Mouse (Mus musculus): ENCODE measurements around the gene Arhgap17. TPM values are rescaled to one million over a fixed set of nuclear protein-coding genes. Genes with fewer than 3 reads are reported as not detected.

Gene Arhgap17
- total and polyA plus RNA-seq, 3 experiments: 10.0 to 17.0 (median 14.6) TPM

- H3K9ac ChIP-seq (ENCODE audit: low read depth, low read length): no peak overlapping the region
- no peaks in the 10 kb centered on the region for H3K36me3 ChIP-seq (ENCODE audit: control insufficient read depth, insufficient read depth, low read length)
- H3K79me2 ChIP-seq (replicated peaks; ENCODE audit: control insufficient read depth, insufficient read depth, low read length): no peaks in the 10 kb centered on the region
- WGBS: 96% methylated on average over 5 of the region's 5 CpGs
- no peak for DNase-seq
- H3K27ac ChIP-seq: no peak overlapping the region
- H3K4me3 ChIP-seq: no peak overlapping the region
- TF ChIP-seq CTCF (IDR thresholded peaks at IDR 0.05): no peak
- TF ChIP-seq EP300 (IDR thresholded peaks at IDR 0.05; ENCODE audit: insufficient read depth, low read depth, low read length): no peak
- TF ChIP-seq POLR2A (IDR thresholded peaks at IDR 0.05; ENCODE audit: insufficient read depth, low read depth, low read length): no peak
- intact Hi-C loops (cut with DNase I): no loop called here
- no peaks in the 10 kb centered on the region for H3K27me3 ChIP-seq (ENCODE audit: control insufficient read depth, insufficient read depth, low read length)
- no peaks in the 10 kb centered on the region for H3K4me1 ChIP-seq (ENCODE audit: control insufficient read depth, insufficient read depth, low read length)
Observed at GRCm38 (mm10) chr7:123285896-123286295, 83.8 kb downstream of the Arhgap17 start.

DNA sequence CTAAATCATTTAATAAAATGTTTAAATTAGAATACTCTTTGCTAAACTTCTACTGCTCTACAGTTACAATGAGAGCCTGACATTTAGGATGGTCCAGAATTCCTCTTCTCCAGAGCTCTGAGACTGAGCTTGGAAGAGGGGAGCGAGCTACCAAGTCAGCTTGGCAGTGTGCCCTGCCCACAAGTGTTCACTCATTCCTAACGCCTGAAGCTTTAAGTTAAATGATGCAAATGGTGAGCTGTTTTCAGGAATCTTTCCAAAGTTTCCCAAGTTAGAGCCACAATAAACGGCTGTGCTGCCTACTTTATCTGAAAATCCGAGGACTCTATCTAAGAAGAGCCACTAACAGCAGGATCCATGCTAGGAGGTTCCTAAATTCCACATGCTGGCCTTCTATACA, 85.9 kb downstream of the Arhgap17 start:
- no peak for DNase-seq

DNA sequence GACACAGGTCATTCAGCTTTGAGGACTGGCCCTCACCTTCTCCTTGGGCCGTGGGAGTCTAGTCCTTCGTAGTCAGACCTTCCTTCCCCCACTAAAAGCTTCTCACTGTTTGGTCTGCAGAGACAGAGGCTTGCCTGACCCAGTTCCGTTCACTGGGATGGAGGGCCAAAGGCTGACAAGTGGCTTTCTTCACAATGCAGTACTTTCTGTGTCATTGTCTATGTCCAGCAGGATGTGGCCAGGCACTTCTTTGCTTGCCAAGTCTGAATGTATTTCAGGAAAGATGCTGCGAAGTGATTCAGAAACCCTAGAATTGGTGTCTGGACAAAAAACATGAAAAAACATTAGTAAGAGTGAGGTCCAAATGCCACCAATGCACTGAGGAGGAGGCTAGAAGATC, 89.9 kb downstream of the Arhgap17 start:
- intact Hi-C loops (cut with DNase I): no loop called here
- Histone ChIP-seq H3K79me2 (replicated peaks; ENCODE audit: control insufficient read depth, insufficient read depth, low read length) (no peaks in the 10 kb centered on the region), H3K36me3 (ENCODE audit: control insufficient read depth, insufficient read depth, low read length) (no peaks in the 10 kb centered on the region), H3K27me3 (ENCODE audit: control insufficient read depth, insufficient read depth, low read length) (no peaks in the 10 kb centered on the region), H3K4me3 (no peak overlapping the region), H3K4me1 (ENCODE audit: control insufficient read depth, insufficient read depth, low read length) (no peaks in the 10 kb centered on the region), H3K9ac (ENCODE audit: low read depth, low read length) (no peak overlapping the region), H3K27ac (no peak overlapping the region)
- no peak for TF ChIP-seq POLR2A (IDR thresholded peaks at IDR 0.05; ENCODE audit: insufficient read depth, low read depth, low read length)
- TF ChIP-seq EP300 (IDR thresholded peaks at IDR 0.05; ENCODE audit: insufficient read depth, low read depth, low read length): no peak
- no peak for DNase-seq
- 81% methylated on average over 4 of the region's 4 CpGs for WGBS

More for the DNA sequence above, 85.9 kb downstream of the Arhgap17 start:
- H3K9ac ChIP-seq (ENCODE audit: low read depth, low read length): no peak overlapping the region
- no peaks in the 10 kb centered on the region for H3K4me1 ChIP-seq (ENCODE audit: control insufficient read depth, insufficient read depth, low read length)
- no peaks in the 10 kb centered on the region for H3K27me3 ChIP-seq (ENCODE audit: control insufficient read depth, insufficient read depth, low read length)
- H3K4me3 ChIP-seq: no peak overlapping the region
- no peaks in the 10 kb centered on the region for H3K79me2 ChIP-seq (replicated peaks; ENCODE audit: control insufficient read depth, insufficient read depth, low read length)
- TF ChIP-seq CTCF (IDR thresholded peaks at IDR 0.05) (no peak), EP300 (IDR thresholded peaks at IDR 0.05; ENCODE audit: insufficient read depth, low read depth, low read length) (no peak)
- no peak overlapping the region for H3K27ac ChIP-seq
- H3K36me3 ChIP-seq (ENCODE audit: control insufficient read depth, insufficient read depth, low read length): no peaks in the 10 kb centered on the region
- 66% methylated on average over 4 of the region's 4 CpGs for WGBS
- intact Hi-C loops (cut with DNase I): no loop called here

- DNase-seq: no peak
- H3K9ac ChIP-seq (ENCODE audit: low read depth, low read length): no peak overlapping the region
- TF ChIP-seq POLR2A (IDR thresholded peaks at IDR 0.05; ENCODE audit: insufficient read depth, low read depth, low read length) (no peak), CTCF (IDR thresholded peaks at IDR 0.05) (no peak), EP300 (IDR thresholded peaks at IDR 0.05; ENCODE audit: insufficient read depth, low read depth, low read length) (no peak)
- no peaks in the 10 kb centered on the region for H3K4me1 ChIP-seq (ENCODE audit: control insufficient read depth, insufficient read depth, low read length)
- H3K4me3 ChIP-seq: no peak overlapping the region
- H3K27me3 ChIP-seq (ENCODE audit: control insufficient read depth, insufficient read depth, low read length): no peaks in the 10 kb centered on the region
- intact Hi-C loops (cut with DNase I): no loop called here
- H3K27ac ChIP-seq: no peak overlapping the region
- H3K36me3 ChIP-seq (ENCODE audit: control insufficient read depth, insufficient read depth, low read length): no peaks in the 10 kb centered on the region
- H3K79me2 ChIP-seq (replicated peaks; ENCODE audit: control insufficient read depth, insufficient read depth, low read length): no peaks in the 10 kb centered on the region
- 79% methylated on average over 4 of the region's 4 CpGs for WGBS
Observed at GRCm38 (mm10) chr7:123276568-123276967, 93.1 kb downstream of the Arhgap17 start.

GRCm38 (mm10) chr7:123273056-123273455, 96.7 kb downstream of the Arhgap17 start:
- intact Hi-C loops (cut with DNase I): no loop called here
- no peak for TF ChIP-seq CTCF (IDR thresholded peaks at IDR 0.05)
- no peak for TF ChIP-seq EP300 (IDR thresholded peaks at IDR 0.05; ENCODE audit: insufficient read depth, low read depth, low read length)
- no peak for TF ChIP-seq POLR2A (IDR thresholded peaks at IDR 0.05; ENCODE audit: insufficient read depth, low read depth, low read length)
- WGBS: 36% methylated on average over 11 of the region's 11 CpGs

DNA sequence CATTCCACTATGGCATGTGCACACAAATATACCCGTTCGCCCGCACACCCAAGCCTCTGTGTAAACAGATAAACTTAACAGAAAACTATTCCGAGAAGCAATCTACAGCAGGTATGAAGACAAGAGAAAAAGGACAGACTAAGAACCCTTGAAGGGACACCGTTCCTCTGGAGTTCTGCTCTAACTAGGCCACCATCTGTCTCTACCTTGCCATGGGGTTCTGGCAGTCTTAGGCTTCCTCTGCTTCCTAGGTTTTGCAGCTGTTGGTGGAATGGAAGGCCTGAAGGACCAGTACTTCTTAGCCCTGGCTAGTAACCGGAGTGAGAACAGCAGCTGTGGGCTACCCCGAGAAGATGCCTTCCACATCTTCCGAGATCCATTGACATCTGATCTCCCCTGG, 111.6 kb downstream of the Arhgap17 start:
- 65% methylated on average over 8 of the region's 8 CpGs for WGBS
- intact Hi-C loops (cut with DNase I): no loop called here

More at GRCm38 (mm10) chr7:123273056-123273455, 96.7 kb downstream of the Arhgap17 start:
- DNase-seq: no peak
- no peaks in the 10 kb centered on the region for H3K36me3 ChIP-seq (ENCODE audit: control insufficient read depth, insufficient read depth, low read length)
- H3K79me2 ChIP-seq (replicated peaks; ENCODE audit: control insufficient read depth, insufficient read depth, low read length): no peaks in the 10 kb centered on the region
- no peaks in the 10 kb centered on the region for H3K27me3 ChIP-seq (ENCODE audit: control insufficient read depth, insufficient read depth, low read length)
- H3K4me3 ChIP-seq: no peak overlapping the region
- H3K9ac ChIP-seq (ENCODE audit: low read depth, low read length): no peak overlapping the region
- H3K4me1 ChIP-seq (ENCODE audit: control insufficient read depth, insufficient read depth, low read length): no peaks in the 10 kb centered on the region
- no peak overlapping the region for H3K27ac ChIP-seq

More for the DNA sequence above, 111.6 kb downstream of the Arhgap17 start:
- TF ChIP-seq CTCF (IDR thresholded peaks at IDR 0.05) (no peak), POLR2A (IDR thresholded peaks at IDR 0.05; ENCODE audit: insufficient read depth, low read depth, low read length) (no peak), EP300 (IDR thresholded peaks at IDR 0.05; ENCODE audit: insufficient read depth, low read depth, low read length) (no peak)
- no peaks in the 10 kb centered on the region for H3K4me1 ChIP-seq (ENCODE audit: control insufficient read depth, insufficient read depth, low read length)
- no peaks in the 10 kb centered on the region for H3K79me2 ChIP-seq (replicated peaks; ENCODE audit: control insufficient read depth, insufficient read depth, low read length)
- no peaks in the 10 kb centered on the region for H3K36me3 ChIP-seq (ENCODE audit: control insufficient read depth, insufficient read depth, low read length)
- no peaks in the 10 kb centered on the region for H3K27me3 ChIP-seq (ENCODE audit: control insufficient read depth, insufficient read depth, low read length)
- no peak overlapping the region for H3K4me3 ChIP-seq
- no peak for DNase-seq
- H3K27ac ChIP-seq: no peak overlapping the region
- no peak overlapping the region for H3K9ac ChIP-seq (ENCODE audit: low read depth, low read length)

Data from heart, adult 2 months (tissue).